ENCODE assay signal across 16 mouse cellular contexts in genomic region chr9:67229033-67229432, GRCm38 (mm10).
A peak's percentile ranks its signal among the peaks of the same experiment; 100 is the strongest.
DNase-seq lines count a peak whose midpoint lies in the region; ATAC-seq and TF ChIP-seq lines count a peak whose summit lies in the region.
"Had no signal": no experiment of that assay in that cellular context is flagged by ENCODE, and none has a peak within 500 bp of the region (broad histone marks: within the 10 kb centered on the region; RNA-seq: fewer than 3 reads in every experiment).

No protein-coding gene starts in this region.

- no peak for ATAC-seq in hindbrain, embryonic 12.5 days (ENCODE audit: low FRiP score)
- no peak for ATAC-seq in hindbrain, postnatal 0 days
- ATAC-seq in lung, postnatal 0 days, result no peak
- ATAC-seq: intestine, embryonic 16.5 days had no signal

- H3K4me3 ChIP-seq in hindbrain, embryonic 12.5 days, result no peak overlapping the region
- no peak overlapping the region for H3K4me3 ChIP-seq in hindbrain, postnatal 0 days (ENCODE audit: low read length)
- no peak overlapping the region for H3K4me3 ChIP-seq in embryonic facial prominence, embryonic 10.5 days
- no peak overlapping the region for H3K4me3 ChIP-seq in lung, postnatal 0 days (ENCODE audit: low read depth, low read length)
- H3K4me3 ChIP-seq: liver, embryonic 13.5 days had no signal

- DNase-seq in hindbrain, postnatal 0 days (ENCODE audit: low spot score), result no peak
- peak; percentile 49 for DNase-seq in embryonic facial prominence, embryonic 10.5 days (ENCODE audit: low spot score)
- DNase-seq in hindlimb bud, embryonic 11.5 days (ENCODE audit: extremely low spot score, low read depth, low spot score), result peak; percentile 49
- no peak for DNase-seq in thymus, postnatal 10 days (ENCODE audit: low spot score in 2 of 2)
- DNase-seq in thymus, postnatal 0 days (ENCODE audit: low spot score), result no peak
- no peak for DNase-seq in lung, postnatal 0 days (ENCODE audit: low spot score)
- DNase-seq: adrenal gland, postnatal 14 days; cerebellum, postnatal 10 days; gastrocnemius, postnatal 25 days; kidney, postnatal 10 days; layer of hippocampus, adult 9-11 months; liver, embryonic 13.5 days; lung, postnatal 10 days; thymus, adult 2 months had no signal

- H3K4me1 ChIP-seq in hindbrain, embryonic 12.5 days, result no peaks in the 10 kb centered on the region
- H3K4me1 ChIP-seq in hindbrain, postnatal 0 days (ENCODE audit: insufficient read depth, low read length), result no peaks in the 10 kb centered on the region
- peaks cover 15% of the 10 kb centered on the region for H3K4me1 ChIP-seq in embryonic facial prominence, embryonic 10.5 days
- H3K4me1 ChIP-seq in lung, postnatal 0 days (ENCODE audit: insufficient read depth, low read depth, low read length), result no peaks in the 10 kb centered on the region
- H3K4me1 ChIP-seq: liver, embryonic 13.5 days had no signal

- no peak overlapping the region for H3K9ac ChIP-seq in hindbrain, embryonic 12.5 days
- H3K9ac ChIP-seq in hindbrain, postnatal 0 days (replicated peaks; ENCODE audit: low read length), result no peak overlapping the region
- no peak overlapping the region for H3K9ac ChIP-seq in lung, postnatal 0 days (replicated peaks; ENCODE audit: low read depth)
- H3K9ac ChIP-seq: liver, embryonic 13.5 days had no signal

- TF ChIP-seq CTCF in hindbrain, postnatal 0 days (IDR thresholded peaks at IDR 0.05; ENCODE audit: low read depth), result no peak
- TF ChIP-seq CTCF in lung, postnatal 0 days (IDR thresholded peaks at IDR 0.05), result no peak

- H3K36me3 ChIP-seq in hindbrain, embryonic 12.5 days, result peaks cover 7% of the 10 kb centered on the region; the same call in 1 of the 2 replicates
- H3K36me3 ChIP-seq in hindbrain, postnatal 0 days (ENCODE audit: insufficient read depth, low read length), result peaks cover 10% of the 10 kb centered on the region; the same call in 1 of the 2 replicates
- H3K36me3 ChIP-seq in embryonic facial prominence, embryonic 10.5 days (replicated peaks), result peaks cover 27% of the 10 kb centered on the region
- H3K36me3 ChIP-seq in lung, postnatal 0 days (ENCODE audit: insufficient read depth, low read length), result no peaks in the 10 kb centered on the region
- H3K36me3 ChIP-seq: liver, embryonic 13.5 days had no signal

- H3K4me2 ChIP-seq in hindbrain, embryonic 12.5 days (replicated peaks), result no peak overlapping the region
- H3K4me2 ChIP-seq in hindbrain, postnatal 0 days (ENCODE audit: low read depth, low read length), result no peak overlapping the region
- no peak overlapping the region for H3K4me2 ChIP-seq in lung, postnatal 0 days (replicated peaks; ENCODE audit: low read depth, low read length)
- H3K4me2 ChIP-seq: liver, embryonic 13.5 days had no signal

- WGBS in hindbrain, embryonic 12.5 days, result 61% methylated on average over 5 of the region's 5 CpGs
- 80% methylated on average over 5 of the region's 5 CpGs for WGBS in hindbrain, postnatal 0 days
- 33% methylated on average over 5 of the region's 5 CpGs for WGBS in embryonic facial prominence, embryonic 10.5 days
- 75% methylated on average over 5 of the region's 5 CpGs for WGBS in lung, postnatal 0 days

- no peak for TF ChIP-seq EP300 in lung, postnatal 0 days (IDR thresholded peaks at IDR 0.05)

- H3K27me3 ChIP-seq in hindbrain, embryonic 12.5 days, result no peaks in the 10 kb centered on the region
- no peaks in the 10 kb centered on the region for H3K27me3 ChIP-seq in hindbrain, postnatal 0 days (ENCODE audit: insufficient read depth, low read length)
- no peaks in the 10 kb centered on the region for H3K27me3 ChIP-seq in embryonic facial prominence, embryonic 10.5 days (replicated peaks; ENCODE audit: low read depth, poor library complexity, severe bottlenecking)
- H3K27me3 ChIP-seq in lung, postnatal 0 days (replicated peaks; ENCODE audit: insufficient read depth, low read length), result no peaks in the 10 kb centered on the region; the same call in 1 of the 2 replicates
- H3K27me3 ChIP-seq: liver, embryonic 13.5 days had no signal

- H3K27ac ChIP-seq in hindbrain, embryonic 12.5 days, result 0 out of 2 replicates have a peak overlapping the region, but pooled peaks have one; percentile 48
- no peak overlapping the region for H3K27ac ChIP-seq in hindbrain, postnatal 0 days
- peak overlapping the region; percentile 65 for H3K27ac ChIP-seq in embryonic facial prominence, embryonic 10.5 days (replicated peaks)
- H3K27ac ChIP-seq in lung, postnatal 0 days (ENCODE audit: low read length), result no peak overlapping the region
- H3K27ac ChIP-seq: liver, embryonic 13.5 days had no signal

- H3K9me3 ChIP-seq in hindbrain, embryonic 12.5 days (replicated peaks), result no peaks in the 10 kb centered on the region
- no peaks in the 10 kb centered on the region for H3K9me3 ChIP-seq in hindbrain, postnatal 0 days (ENCODE audit: low read length)
- H3K9me3 ChIP-seq in embryonic facial prominence, embryonic 10.5 days, result no peaks in the 10 kb centered on the region
- H3K9me3 ChIP-seq in lung, postnatal 0 days (ENCODE audit: low read length), result no peaks in the 10 kb centered on the region
- H3K9me3 ChIP-seq: liver, embryonic 13.5 days had no signal

Comparison
In these comparisons a context has a peak if more than half of its experiments do, and no peak if none do; other contexts are left out.
1. H3K27ac ChIP-seq: peak in hindbrain, embryonic 12.5 days (single experiment) and embryonic facial prominence, embryonic 10.5 days (single experiment); none in hindbrain, postnatal 0 days (single experiment) and lung, postnatal 0 days (single experiment).
2. DNase-seq: peak in embryonic facial prominence, embryonic 10.5 days (single experiment) and hindlimb bud, embryonic 11.5 days (single experiment); none in hindbrain, postnatal 0 days (single experiment), thymus, postnatal 10 days (0 of 2), thymus, postnatal 0 days (single experiment) and lung, postnatal 0 days (single experiment).